Mouse (Mus musculus) embryonic fibroblast, embryonic 13.5 days (primary cell): ENCODE data around the gene Olfr15. TPM values are rescaled to one million over a fixed set of nuclear protein-coding genes. Genes with fewer than 3 reads are reported as not detected.
A peak's percentile ranks its signal among the peaks of the same experiment; 100 is the strongest.

Source experiments
- H3K27ac ChIP-seq: 2 replicates; pipeline ENCODE4 v1.5.1; 2012; ENCODE audit warnings: low read length, control low read depth, inconsistent platforms; ENCODE audit not compliant: insufficient read depth
- H3K4me1 ChIP-seq: 2 replicates; pipeline ENCODE4 v1.6.1; 2011; ENCODE audit warnings: low read length; ENCODE audit not compliant: control insufficient read depth, insufficient read depth
- H3K4me3 ChIP-seq: 2 replicates; pipeline ENCODE4 v1.5.1; 2011; ENCODE audit warnings: mild to moderate bottlenecking, control low read depth, low read length; ENCODE audit not compliant: insufficient read depth
- CTCF ChIP-seq: IDR thresholded peaks from 2 replicates; pipeline ENCODE4 v1.5.1; 2011; ENCODE audit warnings: mild to moderate bottlenecking, control low read depth, low read length, moderate library complexity, borderline replicate concordance; ENCODE audit not compliant: insufficient read depth
- POLR2A ChIP-seq: IDR thresholded peaks from 2 replicates; pipeline ENCODE4 v1.6.1; 2011; ENCODE audit warnings: low read depth, mild to moderate bottlenecking, control low read depth, low read length, moderate library complexity
- polyA plus RNA-seq: library from polyadenylated mRNA; stranded (reverse); fragments of >200 nt; gene quantifications from 2 replicates; pipeline ENCODE4 v1.2.4, GENCODE M21; 2011; ENCODE audit warnings: low read depth; ENCODE audit not compliant: missing spikeins, insufficient read length

Gene Olfr15
- polyA plus RNA-seq, 1 experiment: not detected

DNA sequence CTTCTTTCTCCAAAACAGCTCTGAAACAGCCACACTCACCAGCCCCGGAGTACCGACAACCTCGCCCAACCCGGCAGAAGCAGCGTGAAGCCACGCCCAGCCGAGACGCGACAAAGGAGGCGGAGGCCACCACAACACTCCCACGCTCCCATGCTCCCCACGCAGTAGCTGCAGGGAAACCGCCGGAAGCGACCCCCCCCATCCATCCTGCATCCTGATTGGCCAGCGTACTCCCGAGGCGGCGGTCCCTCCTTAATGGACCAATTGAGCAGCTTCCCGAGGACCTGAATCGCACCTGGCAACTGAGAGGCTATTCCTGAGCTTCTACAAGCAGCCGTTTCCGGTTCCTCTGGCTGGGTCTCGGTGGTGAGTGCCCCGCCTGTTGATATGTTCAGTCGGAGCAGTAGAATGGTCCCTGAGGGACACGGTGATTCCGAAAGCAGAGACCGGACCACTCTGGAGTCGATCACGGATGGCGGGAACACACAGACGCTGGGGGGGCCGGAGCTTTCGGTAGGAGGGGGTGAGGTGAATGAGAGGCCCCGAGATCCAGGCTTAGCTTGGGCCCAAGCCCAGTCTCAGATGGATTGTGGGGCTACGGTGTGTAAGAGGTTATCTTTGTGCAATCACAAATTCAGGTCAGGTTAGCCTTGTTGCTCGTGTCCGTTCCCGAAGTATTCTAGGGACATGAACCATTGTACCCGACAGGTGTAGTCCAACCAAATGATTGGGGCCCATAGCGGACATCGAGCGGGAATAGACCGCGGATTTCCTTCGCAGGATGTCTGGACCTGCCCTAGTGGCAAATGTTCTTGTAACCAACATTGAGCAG, 41.8 kb downstream of the Olfr15 start, which contains the start of gene Naa60:
TSS of gene Naa60 (plus strand) at position 160 of the 832 bp plus-strand sequence.
- peak within 1 kb of the TSS; percentile 70 for H3K4me3 ChIP-seq
- TF ChIP-seq POLR2A: peak; percentile 68
- TF ChIP-seq CTCF: no peak
- no peak within 1 kb of the TSS for H3K27ac ChIP-seq
- H3K4me1 ChIP-seq: no peaks in the 10 kb centered on the region

- Histone ChIP-seq H3K4me1 (no peaks in the 10 kb centered on the region), H3K27ac (no peak overlapping the region), H3K4me3 (no peak overlapping the region)
- TF ChIP-seq POLR2A (no peak), CTCF (no peak)
Observed at GRCm38 (mm10) chr16:3876346-3876745, 45.7 kb downstream of the Olfr15 start.

DNA sequence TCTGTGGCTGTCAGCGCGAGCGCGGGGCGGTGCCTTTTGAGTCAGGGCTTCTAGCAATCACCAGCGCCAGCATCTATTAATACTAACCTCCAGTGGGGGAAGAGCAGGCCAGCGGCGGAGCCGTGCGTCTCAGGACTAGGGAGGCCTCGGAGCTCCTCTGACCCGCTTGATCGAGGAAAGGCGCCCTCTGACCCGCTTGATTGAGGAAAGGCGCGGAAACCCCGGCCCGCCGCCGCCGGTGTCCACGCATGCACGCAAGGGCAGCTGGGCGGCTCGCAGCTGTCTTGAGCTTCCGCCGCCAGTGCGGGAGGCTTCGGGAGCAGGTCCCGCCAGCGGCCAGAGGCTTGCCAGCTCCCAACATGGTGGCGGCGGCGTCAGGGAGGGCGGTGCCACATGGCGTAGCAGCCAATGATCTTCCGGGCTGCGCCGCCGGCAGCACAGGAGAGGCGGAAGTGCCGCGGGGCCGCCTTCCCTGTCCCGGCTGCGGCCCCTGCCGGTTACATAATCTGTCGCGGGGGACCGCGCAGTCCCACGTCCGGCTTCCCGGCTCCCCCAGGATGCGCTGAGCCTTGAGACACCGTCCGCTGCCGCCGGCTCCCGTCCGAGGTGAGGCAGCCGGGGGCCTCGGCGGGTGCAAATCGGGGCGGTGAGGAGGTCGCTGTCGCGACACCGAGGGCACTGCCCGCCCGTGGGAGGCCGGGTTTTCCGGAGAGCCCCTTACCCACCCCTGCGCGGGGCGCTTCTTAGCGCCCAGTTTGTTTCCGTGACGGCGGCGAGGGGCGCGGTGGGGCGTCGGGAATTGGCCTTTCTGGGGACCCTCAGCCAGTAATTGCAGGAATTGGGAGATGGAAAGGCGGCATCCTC, 53.8 kb downstream of the Olfr15 start, which contains the start of the genes Zfp597 and Gm20695:
TSS of gene Zfp597 (minus strand) at position 361 of the 864 bp plus-strand sequence.
TSS of gene Gm20695 (plus strand) at position 448 of the 864 bp plus-strand sequence.
- no peak for TF ChIP-seq CTCF
- TF ChIP-seq POLR2A: peak; percentile 43; the same call in 1 of the 2 replicates
- peak within 1 kb of the TSS; percentile 76 for H3K27ac ChIP-seq

GRCm38 (mm10) chr16:3885065-3885670, 54.5 kb downstream of the Olfr15 start:
- TF ChIP-seq CTCF (no peak), POLR2A (no peak)
- H3K4me1 ChIP-seq: peaks cover 4% of the 10 kb centered on the region
- H3K4me3 ChIP-seq: peak overlapping the region; percentile 94
- 0 out of 2 replicates have a peak overlapping the region, but pooled peaks have one; percentile 63 for H3K27ac ChIP-seq

More for the DNA sequence above, 53.8 kb downstream of the Olfr15 start, which contains the start of the genes Zfp597 and Gm20695:
- Histone ChIP-seq H3K4me1 (peaks cover 4% of the 10 kb centered on the region), H3K4me3 (peak within 1 kb of the TSS; percentile 94)

- Histone ChIP-seq H3K4me3 (no peak overlapping the region), H3K27ac (no peak overlapping the region), H3K4me1 (no peaks in the 10 kb centered on the region)
- TF ChIP-seq CTCF: no peak
- no peak for TF ChIP-seq POLR2A
Observed at GRCm38 (mm10) chr16:3891621-3892295, 61.1 kb downstream of the Olfr15 start.

GRCm38 (mm10) chr16:3893739-3894138, 63.1 kb downstream of the Olfr15 start:
- Histone ChIP-seq H3K4me3 (no peak overlapping the region), H3K4me1 (no peaks in the 10 kb centered on the region), H3K27ac (no peak overlapping the region)
- no peak for TF ChIP-seq POLR2A
- no peak for TF ChIP-seq CTCF

Other genes starting within 250 kb of the Olfr15 start
- gene Olfr161, start 239.8 kb upstream of the Olfr15 start, polyA plus RNA-seq: not detected in 2 replicates
- gene Mefv, start 112.8 kb upstream of the Olfr15 start, polyA plus RNA-seq: not detected in 2 replicates
- 14.4 and 16.9 TPM in 2 replicates for gene Zfp263, start 86.8 kb upstream of the Olfr15 start, polyA plus RNA-seq
- 1.5 and 1.8 TPM in 2 replicates for gene Zfp174, start 16.4 kb downstream of the Olfr15 start, polyA plus RNA-seq
- 47.7 and 62.9 TPM in 2 replicates for gene Naa60, start 41.5 kb downstream of the Olfr15 start, polyA plus RNA-seq
- 9.8 TPM in 2 replicates for gene Zfp597, start 53.7 kb downstream of the Olfr15 start, polyA plus RNA-seq
- gene Gm20695, start 53.8 kb downstream of the Olfr15 start, polyA plus RNA-seq: not detected in 2 replicates
- 1.6 and 2.0 TPM in 2 replicates for gene 1700037C18Rik, start 77.8 kb downstream of the Olfr15 start, polyA plus RNA-seq
- gene Cluap1, start 77.9 kb downstream of the Olfr15 start, polyA plus RNA-seq: 12.4 and 14.8 TPM in 2 replicates
- 0.84 and 1.9 TPM in 2 replicates for gene Nlrc3, start 145.8 kb downstream of the Olfr15 start, polyA plus RNA-seq
- 34.3 and 35.1 TPM in 2 replicates for gene Slx4, start 172.9 kb downstream of the Olfr15 start, polyA plus RNA-seq
- gene Dnase1, start 206.1 kb downstream of the Olfr15 start, polyA plus RNA-seq: not detected in 2 replicates
- gene Trap1, start 246.9 kb downstream of the Olfr15 start, polyA plus RNA-seq: 60.5 and 67.1 TPM in 2 replicates